Mouse (Mus musculus) liver, embryonic 12.5 days (tissue): ENCODE results near the gene Plekha5. TPM values are rescaled to one million over a fixed set of nuclear protein-coding genes. Genes with fewer than 3 reads are reported as not detected.

Experiments
- ATAC-seq: fragments of 200-750 bp; cut with Nextera tagmentation; 2 replicates; pipeline ENCODE4 v1.8.0; 2017; ENCODE audit warnings: moderate number of reproducible peaks, mild to moderate bottlenecking, moderate library complexity
- H3K27ac ChIP-seq: fragments of 300-500 bp; sonication (generic); 2 replicates; pipeline ENCODE4 v1.5.1; 2016; ENCODE audit warnings: mild to moderate bottlenecking
- H3K27me3 ChIP-seq: fragments of 300-500 bp; sonication (generic); replicated peaks from 2 replicates; pipeline ENCODE4 v1.6.1; 2016; ENCODE audit warnings: mild to moderate bottlenecking, moderate library complexity
- H3K36me3 ChIP-seq: fragments of 300-500 bp; sonication (generic); 2 replicates; pipeline ENCODE4 v1.6.1; 2016; ENCODE audit warnings: mild to moderate bottlenecking, moderate library complexity
- H3K4me1 ChIP-seq: fragments of 300-500 bp; sonication (generic); 2 replicates; pipeline ENCODE4 v1.6.1; 2016
- H3K4me2 ChIP-seq: fragments of 300-500 bp; sonication (generic); 2 replicates; pipeline ENCODE4 v1.6.1; 2016; ENCODE audit warnings: mild to moderate bottlenecking, moderate library complexity
- H3K4me3 ChIP-seq: fragments of 300-500 bp; sonication (generic); 2 replicates; pipeline ENCODE4 v1.5.1; 2016; ENCODE audit warnings: mild to moderate bottlenecking, moderate library complexity
- H3K9ac ChIP-seq: fragments of 300-500 bp; sonication (generic); 2 replicates; pipeline ENCODE4 v1.6.1; 2016; ENCODE audit warnings: mild to moderate bottlenecking, moderate library complexity
- H3K9me3 ChIP-seq: fragments of 300-500 bp; sonication (generic); replicated peaks from 2 replicates; pipeline ENCODE4 v1.6.1; 2016; ENCODE audit warnings: mild to moderate bottlenecking, moderate library complexity
- WGBS: fragments of 180-500 bp; shearing (Covaris S2); methylation state at CpG from one replicate; pipeline ENCODE4 v1.1.7; 2016; ENCODE audit not compliant: insufficient replicate concordance; 5-methylcytosine and 5-hydroxymethylcytosine counted together
- polyA plus RNA-seq: library from polyadenylated mRNA; unstranded; fragments of >200 nt; fragmentation: Nextera tagmentation; extraction: Ambion mirVana; gene quantifications from 2 replicates; pipeline ENCODE4 v1.2.1, GENCODE M21; 2016

Gene Plekha5
- polyA plus RNA-seq, 1 experiment from 2014 or later = 12.4 TPM

DNA sequence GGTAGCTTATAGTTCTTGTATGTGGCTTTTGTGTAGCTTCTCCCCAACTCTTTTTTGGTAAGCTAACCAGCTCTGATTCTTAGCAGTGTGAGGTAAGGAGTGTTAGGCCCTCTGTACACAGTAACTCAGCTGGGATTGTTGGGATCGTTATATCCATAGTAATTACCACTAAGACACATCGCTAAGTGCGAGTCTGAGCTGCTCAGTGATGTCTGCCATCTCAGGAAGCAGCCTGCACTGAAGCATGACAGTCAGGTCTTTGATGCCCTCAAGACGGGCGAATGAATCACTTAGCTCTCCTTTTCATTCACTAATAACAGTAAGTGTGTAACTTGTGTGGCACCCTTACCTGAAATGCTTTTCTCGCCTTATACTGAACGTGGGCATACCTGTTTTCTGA is 36.5 kb downstream of the Plekha5 start:
- no peak overlapping the region for H3K4me3 ChIP-seq
- WGBS = 66% methylated on average over 7 of the region's 7 CpGs
- no peaks in the 10 kb centered on the region for H3K27me3 ChIP-seq
- no peaks in the 10 kb centered on the region for H3K9me3 ChIP-seq
- no peaks in the 10 kb centered on the region for H3K36me3 ChIP-seq
- no peak overlapping the region for H3K27ac ChIP-seq
- ATAC-seq = no peak
- no peaks in the 10 kb centered on the region for H3K4me1 ChIP-seq
- H3K9ac ChIP-seq = no peak overlapping the region
- H3K4me2 ChIP-seq = no peak overlapping the region

GRCm38 (mm10) chr6:140464818-140465217 is 41.0 kb downstream of the Plekha5 start:
- WGBS = 82% methylated on average over 6 of the region's 6 CpGs
- H3K36me3 ChIP-seq = no peaks in the 10 kb centered on the region
- peaks cover 9% of the 10 kb centered on the region; the same call in 1 of the 2 replicates for H3K4me1 ChIP-seq
- no peaks in the 10 kb centered on the region for H3K27me3 ChIP-seq
- H3K4me3 ChIP-seq = no peak overlapping the region
- H3K27ac ChIP-seq = no peak overlapping the region
- H3K9ac ChIP-seq = no peak overlapping the region
- no peaks in the 10 kb centered on the region for H3K9me3 ChIP-seq
- H3K4me2 ChIP-seq = no peak overlapping the region
- no peak for ATAC-seq

DNA sequence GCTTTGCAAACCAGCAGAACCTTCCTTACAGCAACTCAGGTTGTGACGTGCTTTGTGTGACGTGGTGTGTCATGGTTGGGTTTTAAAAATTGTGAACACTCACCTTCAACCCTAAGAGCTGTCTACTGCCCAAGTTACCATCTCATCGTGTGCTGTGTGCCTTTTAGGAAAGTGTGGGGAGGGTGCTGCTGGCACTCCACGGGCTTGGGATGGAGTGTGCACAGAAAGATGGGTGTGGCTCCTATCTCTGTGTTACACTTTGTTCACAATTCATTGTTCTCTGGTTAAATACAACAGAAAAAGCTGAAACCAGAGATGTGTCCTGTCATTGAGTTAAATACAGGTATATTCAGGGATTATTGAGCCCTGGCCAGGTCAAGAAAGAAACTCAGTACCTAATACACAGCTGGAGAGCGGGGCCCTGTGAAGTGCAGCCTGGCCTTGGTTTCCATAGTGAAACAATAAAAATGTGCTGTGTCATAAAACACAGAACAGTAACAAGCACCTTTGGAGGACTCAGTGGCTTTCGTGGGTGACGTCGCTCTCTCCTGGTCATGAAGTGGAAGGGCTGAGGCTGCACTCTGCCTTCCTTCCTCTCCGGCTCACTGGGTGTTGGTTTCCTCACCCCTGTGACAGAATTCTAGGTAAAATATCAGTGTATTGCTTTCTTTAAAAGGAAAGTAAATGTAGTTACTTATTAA is 42.2 kb downstream of the Plekha5 start:
- Histone ChIP-seq H3K27ac (no peak overlapping the region), H3K9me3 (no peaks in the 10 kb centered on the region), H3K4me3 (no peak overlapping the region), H3K4me2 (no peak overlapping the region), H3K27me3 (no peaks in the 10 kb centered on the region), H3K36me3 (no peaks in the 10 kb centered on the region), H3K9ac (no peak overlapping the region), H3K4me1 (peaks cover 9% of the 10 kb centered on the region; the same call in 1 of the 2 replicates)
- 52% methylated on average over 9 of the region's 9 CpGs for WGBS
- no peak for ATAC-seq

- Histone ChIP-seq H3K9me3 (no peaks in the 10 kb centered on the region), H3K27ac (no peak overlapping the region), H3K4me2 (no peak overlapping the region), H3K4me3 (no peak overlapping the region), H3K4me1 (peaks cover 9% of the 10 kb centered on the region; the same call in 1 of the 2 replicates), H3K36me3 (no peaks in the 10 kb centered on the region), H3K9ac (no peak overlapping the region), H3K27me3 (no peaks in the 10 kb centered on the region)
- 79% methylated on average over 6 of the region's 6 CpGs for WGBS
- no peak for ATAC-seq
Observed at GRCm38 (mm10) chr6:140466841-140467240, 43.0 kb downstream of the Plekha5 start.

DNA sequence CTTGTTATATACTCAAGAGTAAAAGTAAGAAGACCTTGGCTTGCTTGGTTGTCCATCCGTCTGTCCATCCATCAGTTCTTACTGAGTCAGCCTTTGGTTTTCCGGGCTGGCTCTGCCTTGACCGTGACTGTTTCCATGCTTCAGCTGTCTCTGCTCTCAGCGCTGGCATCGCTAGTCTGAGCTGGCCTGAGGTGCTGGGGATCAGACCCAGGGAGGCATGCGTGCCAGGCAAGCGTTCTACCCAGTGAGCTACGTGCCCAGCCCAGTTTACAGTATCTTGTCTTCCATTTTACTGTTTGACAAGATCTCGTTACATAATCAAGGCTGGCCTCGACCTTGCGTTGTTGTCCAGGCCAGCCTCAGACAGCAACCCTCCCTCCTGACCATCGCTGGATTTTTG is 44.0 kb downstream of the Plekha5 start:
- Histone ChIP-seq H3K36me3 (no peaks in the 10 kb centered on the region), H3K9ac (no peak overlapping the region), H3K9me3 (no peaks in the 10 kb centered on the region), H3K27me3 (no peaks in the 10 kb centered on the region), H3K4me3 (no peak overlapping the region), H3K4me1 (peaks cover 9% of the 10 kb centered on the region; the same call in 1 of the 2 replicates), H3K27ac (no peak overlapping the region), H3K4me2 (no peak overlapping the region)
- no peak for ATAC-seq
- WGBS = 88% methylated on average over 12 of the region's 12 CpGs

DNA sequence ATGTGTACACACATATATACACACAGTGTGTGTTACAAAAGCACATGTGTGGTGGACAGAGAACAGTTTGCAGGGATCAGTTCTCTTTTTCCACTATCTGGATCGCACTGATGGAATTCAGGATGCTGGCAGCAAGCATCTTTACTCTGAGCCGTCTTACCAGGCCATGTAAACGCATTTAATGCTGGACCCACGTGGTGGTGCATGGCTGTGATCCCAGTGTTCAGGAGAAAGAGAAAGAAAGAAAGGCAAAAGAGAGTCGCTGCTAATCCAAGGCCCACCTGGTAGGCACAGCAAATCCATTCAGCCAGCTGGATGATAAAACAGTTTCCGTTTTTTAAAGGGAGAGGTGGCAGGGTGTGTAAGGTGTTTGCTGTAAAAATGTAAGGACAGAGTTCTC is 45.9 kb downstream of the Plekha5 start:
- Histone ChIP-seq H3K4me1 (peaks cover 9% of the 10 kb centered on the region; the same call in 1 of the 2 replicates), H3K36me3 (no peaks in the 10 kb centered on the region), H3K4me3 (no peak overlapping the region), H3K4me2 (no peak overlapping the region), H3K9ac (no peak overlapping the region), H3K27ac (no peak overlapping the region), H3K9me3 (no peaks in the 10 kb centered on the region), H3K27me3 (no peaks in the 10 kb centered on the region)
- 81% methylated on average over 6 of the region's 6 CpGs for WGBS
- no peak for ATAC-seq

- no peak for ATAC-seq
- Histone ChIP-seq H3K9ac (no peak overlapping the region), H3K27ac (no peak overlapping the region), H3K4me3 (no peak overlapping the region), H3K4me2 (no peak overlapping the region), H3K36me3 (no peaks in the 10 kb centered on the region), H3K4me1 (no peaks in the 10 kb centered on the region), H3K9me3 (no peaks in the 10 kb centered on the region), H3K27me3 (no peaks in the 10 kb centered on the region)
- WGBS = 70% methylated on average over 5 of the region's 5 CpGs
Observed at GRCm38 (mm10) chr6:140471751-140472150, 47.9 kb downstream of the Plekha5 start.

DNA sequence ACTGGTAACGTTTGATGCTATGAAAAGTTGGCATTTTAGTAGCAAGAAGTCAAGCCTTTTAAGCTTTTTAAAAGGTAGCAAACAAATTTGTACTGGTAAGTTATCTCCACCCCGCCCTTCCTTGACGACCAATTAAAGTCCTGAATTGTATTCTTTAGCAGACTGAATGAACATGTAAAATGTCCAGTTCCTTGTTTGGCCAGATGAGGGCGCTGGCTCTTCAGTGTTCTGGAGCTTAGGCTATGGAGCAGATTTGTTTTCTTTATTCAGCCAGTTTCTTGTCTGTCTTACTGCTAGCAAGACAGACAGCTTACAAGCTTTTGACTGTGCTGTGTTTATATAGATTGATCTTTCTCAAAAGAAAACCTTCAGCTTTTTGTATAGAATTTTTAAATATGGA is 48.5 kb downstream of the Plekha5 start:
- Histone ChIP-seq H3K9me3 (no peaks in the 10 kb centered on the region), H3K4me1 (no peaks in the 10 kb centered on the region), H3K27ac (no peak overlapping the region), H3K27me3 (no peaks in the 10 kb centered on the region), H3K4me2 (no peak overlapping the region), H3K4me3 (no peak overlapping the region), H3K9ac (no peak overlapping the region), H3K36me3 (no peaks in the 10 kb centered on the region)
- no peak for ATAC-seq
- 47% methylated on average over 4 of the region's 4 CpGs for WGBS

- Histone ChIP-seq H3K36me3 (no peaks in the 10 kb centered on the region), H3K4me2 (no peak overlapping the region), H3K9me3 (no peaks in the 10 kb centered on the region), H3K9ac (no peak overlapping the region), H3K4me1 (no peaks in the 10 kb centered on the region), H3K4me3 (no peak overlapping the region), H3K27me3 (no peaks in the 10 kb centered on the region), H3K27ac (no peak overlapping the region)
- 68% methylated on average over 9 of the region's 9 CpGs for WGBS
- ATAC-seq = no peak
Observed at GRCm38 (mm10) chr6:140475393-140476087, 51.7 kb downstream of the Plekha5 start.

DNA sequence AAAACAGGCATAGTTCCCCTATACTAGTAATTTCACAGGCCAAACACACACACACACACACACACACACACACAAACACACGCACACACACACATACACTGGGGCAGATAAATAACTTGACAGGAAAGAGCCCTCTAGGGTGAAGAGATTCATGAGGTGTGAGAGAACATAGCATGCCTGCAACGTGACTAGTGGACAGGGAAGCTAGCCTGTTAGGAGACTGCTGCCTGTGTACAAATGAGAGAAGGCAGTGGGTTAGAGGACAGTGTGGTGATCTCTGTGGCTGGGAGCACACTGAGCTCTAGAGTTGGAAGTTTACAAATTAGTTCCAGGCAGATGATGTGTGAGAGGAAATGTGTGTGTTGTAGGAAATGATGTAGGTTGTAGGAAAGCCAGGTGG is 53.1 kb downstream of the Plekha5 start:
- Histone ChIP-seq H3K4me3 (no peak overlapping the region), H3K9me3 (no peaks in the 10 kb centered on the region), H3K4me2 (no peak overlapping the region), H3K27me3 (no peaks in the 10 kb centered on the region), H3K27ac (no peak overlapping the region), H3K9ac (no peak overlapping the region), H3K4me1 (no peaks in the 10 kb centered on the region), H3K36me3 (no peaks in the 10 kb centered on the region)
- no peak for ATAC-seq
- WGBS = 46% methylated on average over 2 of the region's 2 CpGs

- H3K27ac ChIP-seq = no peak overlapping the region
- H3K9ac ChIP-seq = no peak overlapping the region
- H3K9me3 ChIP-seq = no peaks in the 10 kb centered on the region
- H3K4me2 ChIP-seq = no peak overlapping the region
- H3K4me3 ChIP-seq = no peak overlapping the region
- ATAC-seq = no peak
- H3K27me3 ChIP-seq = no peaks in the 10 kb centered on the region
- no peaks in the 10 kb centered on the region for H3K36me3 ChIP-seq
- WGBS = 62% methylated on average over 7 of the region's 7 CpGs
- H3K4me1 ChIP-seq = no peaks in the 10 kb centered on the region
Observed at GRCm38 (mm10) chr6:140478031-140478430, 54.2 kb downstream of the Plekha5 start.

DNA sequence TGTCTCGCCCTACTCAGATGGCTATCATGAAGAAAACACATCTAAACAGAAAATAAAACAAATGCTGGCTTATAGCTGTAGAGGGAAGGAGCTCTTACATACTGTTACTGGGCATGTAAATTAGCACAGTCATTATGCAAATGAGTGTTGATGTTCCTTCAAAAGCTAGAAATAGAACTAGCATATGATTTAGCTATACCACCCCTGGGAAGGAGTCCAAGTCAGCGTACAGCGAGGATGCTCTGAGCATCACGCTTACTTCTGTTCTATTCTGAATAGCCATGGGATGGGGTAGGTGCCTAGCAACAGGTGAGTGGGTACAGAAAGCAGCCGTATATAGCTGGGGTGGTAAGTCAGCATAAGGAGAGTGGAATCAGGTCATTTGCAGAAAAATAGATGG is 55.1 kb downstream of the Plekha5 start:
- no peak overlapping the region for H3K27ac ChIP-seq
- 80% methylated on average over 5 of the region's 5 CpGs for WGBS

More for the DNA sequence above, 55.1 kb downstream of the Plekha5 start:
- H3K36me3 ChIP-seq = no peaks in the 10 kb centered on the region
- no peak overlapping the region for H3K4me3 ChIP-seq
- no peak overlapping the region for H3K9ac ChIP-seq
- H3K27me3 ChIP-seq = no peaks in the 10 kb centered on the region
- H3K4me1 ChIP-seq = no peaks in the 10 kb centered on the region
- ATAC-seq = no peak
- H3K9me3 ChIP-seq = no peaks in the 10 kb centered on the region
- no peak overlapping the region for H3K4me2 ChIP-seq
